Mouse (Mus musculus) CH12.LX (cell line): ENCODE results near the gene Gm10961. TPM values are rescaled to one million over a fixed set of nuclear protein-coding genes. Genes with fewer than 3 reads are reported as not detected.

ENCODE experiments used
- DNase-seq: peaks from one replicate; pipeline ENCODE4 v3.0.0-alpha.2; 2013; ENCODE audit errors: extremely low read depth
- H3K27ac ChIP-seq: 2 replicates; pipeline ENCODE4 v1.5.1; 2012; ENCODE audit warnings: low read depth, mild to moderate bottlenecking, control low read depth, moderate library complexity; ENCODE audit not compliant: insufficient read depth
- H3K27me3 ChIP-seq: replicated peaks from 2 replicates; pipeline ENCODE3; 2012; ENCODE audit warnings: inconsistent platforms
- H3K36me3 ChIP-seq, 2 experiments: replicated peaks in 1 of 2; 2 replicates each; pipeline versions ENCODE3 to v1.6.1; 2012; ENCODE audit warnings: inconsistent platforms in 1 of 2, low read length in 1 of 2, mild to moderate bottlenecking in 1 of 2, mixed read lengths in 1 of 2, moderate library complexity in 1 of 2; ENCODE audit not compliant: control insufficient read depth in 1 of 2, insufficient read depth in 1 of 2
- H3K4me1 ChIP-seq, 2 experiments: 2 replicates each; pipeline ENCODE4 v1.6.1; 2012; ENCODE audit warnings: inconsistent platforms in 1 of 2, moderate library complexity in 1 of 2; ENCODE audit not compliant: insufficient read depth in 2 of 2, control insufficient read depth in 1 of 2
- H3K4me2 ChIP-seq: 2 replicates; pipeline ENCODE4 v1.6.1; 2012; ENCODE audit warnings: low read depth, mild to moderate bottlenecking, control low read depth; ENCODE audit not compliant: poor library complexity, insufficient read depth, severe bottlenecking
- H3K4me3 ChIP-seq, 3 experiments: fragments of 150-350 bp in 1 of 3; sonication (generic) in 1 of 3; replicated peaks in 1 of 3; 2 replicates each; pipeline versions ENCODE3 to v1.5.1; 2011 to 2012; ENCODE audit warnings: low read depth in 2 of 3, low read length in 2 of 3, mild to moderate bottlenecking in 2 of 3, moderate library complexity in 2 of 3, control low read depth in 1 of 3, improper control_type of control experiment in 1 of 3, inconsistent platforms in 1 of 3, mixed read lengths in 1 of 3; ENCODE audit not compliant: poor library complexity in 1 of 3
- H3K79me2 ChIP-seq: replicated peaks from 2 replicates; pipeline ENCODE4 v1.6.1; 2012; ENCODE audit warnings: mild to moderate bottlenecking, moderate library complexity; ENCODE audit not compliant: control insufficient read depth, poor library complexity, insufficient read depth, severe bottlenecking; ENCODE audit errors: extremely low read depth
- H3K9ac ChIP-seq: 2 replicates; pipeline ENCODE4 v1.6.1; 2012; ENCODE audit warnings: low read depth, mild to moderate bottlenecking, control low read depth, moderate library complexity; ENCODE audit not compliant: insufficient read depth
- H3K9me3 ChIP-seq: replicated peaks from 2 replicates; pipeline ENCODE3; 2012; ENCODE audit warnings: low read length, inconsistent platforms, mixed read lengths
- CHD2 ChIP-seq: IDR thresholded peaks from 2 replicates; pipeline ENCODE4 v1.6.1; 2011; ENCODE audit warnings: low read length, improper control_type of control experiment
- CTCF ChIP-seq, 2 experiments: IDR thresholded peaks in 1 of 2; conservative IDR thresholded peaks in 1 of 2; 2 replicates each; pipeline ENCODE4 v1.5.1; 2011 to 2012; ENCODE audit warnings: low read depth in 2 of 2, low read length in 2 of 2, improper control_type of control experiment in 1 of 2, inconsistent platforms in 1 of 2, mild to moderate bottlenecking in 1 of 2, moderate library complexity in 1 of 2
- ELF1 ChIP-seq: IDR thresholded peaks from 2 replicates; pipeline ENCODE4 v1.6.1; 2014; ENCODE audit warnings: low read depth, mild to moderate bottlenecking, inconsistent platforms, low read length, improper control_type of control experiment
- EP300 ChIP-seq: IDR thresholded peaks from 2 replicates; pipeline ENCODE4 v1.6.1; 2011; ENCODE audit warnings: low read length, improper control_type of control experiment
- ETS1 ChIP-seq: conservative IDR thresholded peaks from 2 replicates; pipeline ENCODE4 v1.6.1; 2012; ENCODE audit warnings: low read depth, mild to moderate bottlenecking, inconsistent platforms, low read length, improper control_type of control experiment, moderate library complexity
- GABPA ChIP-seq: IDR thresholded peaks from 2 replicates; pipeline ENCODE4 v1.6.1; 2012; ENCODE audit warnings: low read depth, low read length, improper control_type of control experiment, inconsistent platforms; ENCODE audit not compliant: insufficient replicate concordance
- HCFC1 ChIP-seq: IDR thresholded peaks from 2 replicates; pipeline ENCODE4 v1.6.1; 2012; ENCODE audit warnings: low read depth, mild to moderate bottlenecking, inconsistent platforms, low read length, improper control_type of control experiment
- JUN ChIP-seq: IDR thresholded peaks from 2 replicates; pipeline ENCODE4 v1.6.1; 2011; ENCODE audit warnings: low read depth, mild to moderate bottlenecking, low read length, improper control_type of control experiment, moderate library complexity; ENCODE audit not compliant: insufficient read depth
- JUND ChIP-seq: conservative IDR thresholded peaks from 2 replicates; pipeline ENCODE4 v1.6.1; 2011; ENCODE audit warnings: low read depth, low read length, improper control_type of control experiment
- MAFK ChIP-seq: IDR thresholded peaks from 2 replicates; pipeline ENCODE4 v1.6.1; 2011; ENCODE audit warnings: low read length, improper control_type of control experiment; ENCODE audit not compliant: insufficient replicate concordance
- MAX ChIP-seq: IDR thresholded peaks from 2 replicates; pipeline ENCODE4 v1.6.1; 2011; ENCODE audit warnings: low read length, improper control_type of control experiment
- MAZ ChIP-seq: IDR thresholded peaks from 2 replicates; pipeline ENCODE4 v1.6.1; 2012; ENCODE audit warnings: low read depth, mild to moderate bottlenecking, inconsistent platforms, low read length, improper control_type of control experiment, moderate library complexity
- MYC ChIP-seq: IDR thresholded peaks from 2 replicates; pipeline ENCODE4 v1.6.1; 2011; ENCODE audit warnings: low read depth, mild to moderate bottlenecking, improper control_type of control experiment, low read length
- NELFE ChIP-seq: IDR thresholded peaks from 2 replicates; pipeline ENCODE4 v1.6.1; 2011; ENCODE audit warnings: low read depth, low read length, improper control_type of control experiment
- PAX5 ChIP-seq: IDR thresholded peaks from 2 replicates; pipeline ENCODE4 v1.6.1; 2012; ENCODE audit warnings: low read length, inconsistent platforms, mixed read lengths
- POLR2AphosphoS2 ChIP-seq: IDR thresholded peaks from 2 replicates; pipeline ENCODE4 v1.6.1; 2011; ENCODE audit warnings: low read depth, low read length, improper control_type of control experiment
- RAD21 ChIP-seq: IDR thresholded peaks from 2 replicates; pipeline ENCODE4 v1.6.1; 2011; ENCODE audit warnings: low read depth, mild to moderate bottlenecking, low read length, improper control_type of control experiment, moderate library complexity
- RCOR1 ChIP-seq: conservative IDR thresholded peaks from 2 replicates; pipeline ENCODE4 v1.6.1; 2012; ENCODE audit warnings: low read depth, mild to moderate bottlenecking, inconsistent platforms, low read length, improper control_type of control experiment
- SMC3 ChIP-seq: IDR thresholded peaks from 2 replicates; pipeline ENCODE4 v1.6.1; 2011; ENCODE audit warnings: low read depth, low read length, improper control_type of control experiment
- USF2 ChIP-seq: conservative IDR thresholded peaks from 2 replicates; pipeline ENCODE4 v1.6.1; 2011; ENCODE audit warnings: low read depth, low read length, improper control_type of control experiment
- ZC3H11A ChIP-seq: IDR thresholded peaks from 2 replicates; pipeline ENCODE4 v1.6.1; 2012; ENCODE audit warnings: low read depth, mild to moderate bottlenecking, inconsistent platforms, low read length, improper control_type of control experiment
- ZNF384 ChIP-seq: IDR thresholded peaks from 2 replicates; pipeline ENCODE4 v1.6.1; 2012; ENCODE audit warnings: low read depth, low read length, improper control_type of control experiment, inconsistent platforms
- dilution Hi-C: fragments of 300-500 bp; cut with MboI; formaldehyde crosslinking; loops from 2 replicates; pipeline ENCODE4 v1.14.3; 2020; ENCODE audit warnings: low sequenced_read_pairs; ENCODE audit not compliant: extremely low pct_unique_long_range_greater_than_20kb, extremely low pct_ligation_motif_present
- in situ Hi-C: fragments of 300-500 bp; cut with MboI; formaldehyde crosslinking; loops from 3 replicates; pipeline ENCODE4 v1.14.3; 2019; ENCODE audit warnings: low sequenced_read_pairs, low pct_ligation_motif_present, low pct_unique_long_range_greater_than_20kb, mixed read lengths
- polyA plus RNA-seq: library from polyadenylated mRNA; unstranded; fragments of >175 nt; gene quantifications from 2 replicates; pipeline ENCODE4 v1.2.1, GENCODE M21; 2012; ENCODE audit warnings: low read depth; ENCODE audit not compliant: insufficient read length
- total RNA-seq, 2 experiments: library from RNA; depleted of rRNA; stranded (reverse); fragments of 300-350 nt in 1 of 2; fragments of >200 nt in 1 of 2; gene quantifications; 2 replicates each; pipeline ENCODE4 v1.2.3; 2012 to 2014

Gm10961 gene
- total and polyA plus RNA-seq, 3 experiments = not detected

DNA sequence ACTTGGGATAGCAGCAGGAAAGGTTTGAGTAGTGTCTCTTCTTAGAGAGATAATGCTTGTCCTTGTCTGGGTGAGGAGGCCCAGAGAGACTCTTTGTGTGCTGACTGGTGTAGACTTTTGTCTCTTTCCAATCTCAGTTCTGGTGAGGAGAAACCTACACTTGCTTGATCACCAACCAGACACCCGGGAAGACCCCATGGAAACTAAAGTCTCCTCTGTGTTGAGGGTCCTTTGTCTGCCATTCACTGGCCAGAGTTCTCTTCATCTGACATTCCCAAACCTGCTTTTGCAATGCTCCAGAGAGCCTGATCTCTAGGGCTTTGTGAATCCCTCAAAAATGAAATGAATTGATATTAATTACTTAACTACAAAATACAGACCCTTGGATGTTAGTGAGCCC, 47.2 kb upstream of the Gm10961 start:
- Histone ChIP-seq H3K4me2 (no peak overlapping the region), H3K79me2 (no peaks in the 10 kb centered on the region), H3K4me3 (no peak overlapping the region), H3K4me1 (peaks cover 0 to 8% of the 10 kb centered on the region in 2 experiments; a peak in 1 of 4 replicates), H3K36me3 (no peaks in the 10 kb centered on the region), H3K9me3 (no peaks in the 10 kb centered on the region), H3K27me3 (peaks cover 2% of the 10 kb centered on the region), H3K9ac (no peak overlapping the region), H3K27ac (no peak overlapping the region)
- dilution Hi-C loops = no loop called here
- no peak for DNase-seq
- no peak for TF ChIP-seq JUND
- no peak for TF ChIP-seq POLR2AphosphoS2
- no peak for TF ChIP-seq RCOR1
- no peak for TF ChIP-seq USF2
- TF ChIP-seq NELFE = no peak
- no peak for TF ChIP-seq SMC3
- no peak for TF ChIP-seq EP300
- no peak for TF ChIP-seq HCFC1
- no peak for TF ChIP-seq MAFK
- no peak for TF ChIP-seq RAD21
- TF ChIP-seq MAX = no peak
- TF ChIP-seq JUN = no peak
- no peak for TF ChIP-seq ELF1
- TF ChIP-seq ZC3H11A = no peak
- no peak for TF ChIP-seq ZNF384
- TF ChIP-seq MYC = no peak
- no peak for TF ChIP-seq CTCF (conservative IDR thresholded peaks at IDR 0.05 in 1 of 2, IDR thresholded peaks at IDR 0.05 in 1 of 2; ENCODE audit: low read depth in 2 of 2, low read length in 2 of 2)
- TF ChIP-seq MAZ = no peak
- in situ Hi-C loops = no loop called here

DNA sequence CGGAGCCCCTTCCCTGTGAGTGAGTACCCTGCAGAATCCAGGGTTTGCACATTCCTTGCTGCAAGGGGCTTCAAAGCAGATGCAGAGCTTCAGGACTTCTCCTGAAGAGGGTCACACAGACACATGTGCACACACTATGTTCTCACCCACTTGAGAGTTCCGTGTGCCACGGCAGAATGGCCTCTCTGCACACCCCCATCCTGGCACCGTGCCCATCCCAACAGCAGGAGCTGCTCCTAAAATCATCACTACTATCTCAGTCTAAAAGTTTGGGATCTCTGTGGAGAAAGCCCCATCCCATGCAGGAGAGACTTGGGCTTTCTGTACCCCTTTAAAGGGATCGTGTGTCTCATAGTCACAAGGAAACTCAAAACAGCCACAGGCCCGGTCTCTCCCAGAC, 44.6 kb upstream of the Gm10961 start:
- H3K9me3 ChIP-seq = no peaks in the 10 kb centered on the region
- no peak overlapping the region for H3K27ac ChIP-seq
- peaks cover 0 to 5% of the 10 kb centered on the region in 2 experiments; a peak in 1 of 4 replicates for H3K4me1 ChIP-seq
- H3K79me2 ChIP-seq = no peaks in the 10 kb centered on the region
- no peak overlapping the region for H3K4me2 ChIP-seq
- no peaks in the 10 kb centered on the region for H3K36me3 ChIP-seq
- no peak overlapping the region for H3K4me3 ChIP-seq
- H3K9ac ChIP-seq = no peak overlapping the region
- no peak for DNase-seq
- no peaks in the 10 kb centered on the region for H3K27me3 ChIP-seq
- in situ Hi-C loops = no loop called here
- no peak for TF ChIP-seq CHD2
- TF ChIP-seq PAX5 = no peak
- TF ChIP-seq ZC3H11A = no peak
- TF ChIP-seq GABPA = no peak
- TF ChIP-seq ETS1 = no peak
- TF ChIP-seq MAFK = no peak
- TF ChIP-seq SMC3 = no peak
- TF ChIP-seq, all 38 proteins: peak for 0
- dilution Hi-C loops = no loop called here
